Mouse (Mus musculus): ENCODE results near the gene Creg2. TPM values are rescaled to one million over a fixed set of nuclear protein-coding genes. Genes with fewer than 3 reads are reported as not detected.

Creg2 gene
- polyA plus RNA-seq, 2 experiments, result 0.14 to 0.15 TPM

GRCm38 (mm10) chr1:39636196-39636595 is 15.1 kb downstream of the Creg2 start:
- WGBS, result 43% methylated on average over 5 of the region's 5 CpGs
- H3K9ac ChIP-seq (ENCODE audit: low read depth, low read length, severe bottlenecking), result no peak overlapping the region
- DNase-seq (ENCODE audit: low spot score), result no peak

GRCm38 (mm10) chr1:39628606-39629005 is 22.7 kb downstream of the Creg2 start:
- TF ChIP-seq POLR2A (IDR thresholded peaks at IDR 0.05; ENCODE audit: borderline replicate concordance, extremely low read depth, insufficient read depth, insufficient read length), result no peak
- H3K4me2 ChIP-seq (replicated peaks; ENCODE audit: low read depth, low read length, severe bottlenecking), result no peak overlapping the region
- H3K9me3 ChIP-seq (ENCODE audit: control insufficient read depth, low read length), result no peaks in the 10 kb centered on the region
- no peak overlapping the region for H3K9ac ChIP-seq (ENCODE audit: low read depth, low read length, severe bottlenecking)
- WGBS, result 88% methylated on average over 9 of the region's 9 CpGs
- H3K27me3 ChIP-seq (ENCODE audit: control insufficient read depth, insufficient read depth, low read length), result no peaks in the 10 kb centered on the region
- DNase-seq (ENCODE audit: low spot score) (no peak), ATAC-seq (ENCODE audit: low FRiP score, low read depth) (no peak)
- 0 out of 2 replicates have a peak, but pooled peaks cover 3% of the 10 kb centered on the region for H3K4me1 ChIP-seq (ENCODE audit: control insufficient read depth, insufficient read depth, low read length)
- H3K4me3 ChIP-seq (replicated peaks; ENCODE audit: low read length), result no peak overlapping the region
- no peak overlapping the region for H3K27ac ChIP-seq (replicated peaks; ENCODE audit: low read depth, low read length)
- H3K36me3 ChIP-seq (ENCODE audit: control insufficient read depth, insufficient read depth, low read length), result no peaks in the 10 kb centered on the region

More at GRCm38 (mm10) chr1:39636196-39636595, 15.1 kb downstream of the Creg2 start:
- Histone ChIP-seq H3K9me3 (ENCODE audit: control insufficient read depth, low read length) (no peaks in the 10 kb centered on the region), H3K4me1 (ENCODE audit: control insufficient read depth, insufficient read depth, low read length) (no peaks in the 10 kb centered on the region), H3K4me3 (replicated peaks; ENCODE audit: low read length) (no peak overlapping the region), H3K4me2 (replicated peaks; ENCODE audit: low read depth, low read length, severe bottlenecking) (no peak overlapping the region), H3K27ac (replicated peaks; ENCODE audit: low read depth, low read length) (no peak overlapping the region), H3K27me3 (ENCODE audit: control insufficient read depth, insufficient read depth, low read length) (no peaks in the 10 kb centered on the region), H3K36me3 (ENCODE audit: control insufficient read depth, insufficient read depth, low read length) (no peaks in the 10 kb centered on the region)
- no peak for ATAC-seq (ENCODE audit: low FRiP score, low read depth)
- TF ChIP-seq POLR2A (IDR thresholded peaks at IDR 0.05; ENCODE audit: borderline replicate concordance, extremely low read depth, insufficient read depth, insufficient read length), result no peak

GRCm38 (mm10) chr1:39625491-39625890 is 25.8 kb downstream of the Creg2 start:
- H3K27ac ChIP-seq (replicated peaks; ENCODE audit: low read depth, low read length), result no peak overlapping the region
- no peaks in the 10 kb centered on the region for H3K27me3 ChIP-seq (ENCODE audit: control insufficient read depth, insufficient read depth, low read length)
- no peak for ATAC-seq (ENCODE audit: low FRiP score, low read depth)
- H3K36me3 ChIP-seq (ENCODE audit: control insufficient read depth, insufficient read depth, low read length), result no peaks in the 10 kb centered on the region
- H3K4me1 ChIP-seq (ENCODE audit: control insufficient read depth, insufficient read depth, low read length), result 0 out of 2 replicates have a peak, but pooled peaks cover 3% of the 10 kb centered on the region
- no peak overlapping the region for H3K4me2 ChIP-seq (replicated peaks; ENCODE audit: low read depth, low read length, severe bottlenecking)
- H3K9ac ChIP-seq (ENCODE audit: low read depth, low read length, severe bottlenecking), result no peak overlapping the region
- WGBS, result 42% methylated on average over 3 of the region's 3 CpGs
- 0 out of 2 replicates have a peak, but pooled peaks cover 6% of the 10 kb centered on the region for H3K9me3 ChIP-seq (ENCODE audit: control insufficient read depth, low read length)
- TF ChIP-seq POLR2A (IDR thresholded peaks at IDR 0.05; ENCODE audit: borderline replicate concordance, extremely low read depth, insufficient read depth, insufficient read length), result no peak
- H3K4me3 ChIP-seq (replicated peaks; ENCODE audit: low read length), result no peak overlapping the region
- DNase-seq (ENCODE audit: low spot score), result no peak

- no peak overlapping the region for H3K4me2 ChIP-seq (replicated peaks; ENCODE audit: low read depth, low read length, severe bottlenecking)
- ATAC-seq (ENCODE audit: low FRiP score, low read depth) (no peak), DNase-seq (ENCODE audit: low spot score) (no peak)
- 0 out of 2 replicates have a peak, but pooled peaks cover under 1% of the 10 kb centered on the region for H3K4me1 ChIP-seq (ENCODE audit: control insufficient read depth, insufficient read depth, low read length)
- no peaks in the 10 kb centered on the region for H3K36me3 ChIP-seq (ENCODE audit: control insufficient read depth, insufficient read depth, low read length)
- no peak overlapping the region for H3K4me3 ChIP-seq (replicated peaks; ENCODE audit: low read length)
- H3K27me3 ChIP-seq (ENCODE audit: control insufficient read depth, insufficient read depth, low read length), result no peaks in the 10 kb centered on the region
- 0 out of 2 replicates have a peak, but pooled peaks cover 8% of the 10 kb centered on the region for H3K9me3 ChIP-seq (ENCODE audit: control insufficient read depth, low read length)
- no peak overlapping the region for H3K9ac ChIP-seq (ENCODE audit: low read depth, low read length, severe bottlenecking)
- 57% methylated on average over 1 of the region's 1 CpGs for WGBS
- no peak for TF ChIP-seq POLR2A (IDR thresholded peaks at IDR 0.05; ENCODE audit: borderline replicate concordance, extremely low read depth, insufficient read depth, insufficient read length)
- H3K27ac ChIP-seq (replicated peaks; ENCODE audit: low read depth, low read length), result no peak overlapping the region
Observed at GRCm38 (mm10) chr1:39623729-39624128, 27.5 kb downstream of the Creg2 start.

GRCm38 (mm10) chr1:39623106-39623505 is 28.2 kb downstream of the Creg2 start:
- peaks cover 5% of the 10 kb centered on the region; the same call in 1 of the 2 replicates for H3K4me1 ChIP-seq (ENCODE audit: control insufficient read depth, insufficient read depth, low read length)
- H3K4me3 ChIP-seq (replicated peaks; ENCODE audit: low read length), result no peak overlapping the region
- H3K9ac ChIP-seq (ENCODE audit: low read depth, low read length, severe bottlenecking), result no peak overlapping the region
- H3K4me2 ChIP-seq (replicated peaks; ENCODE audit: low read depth, low read length, severe bottlenecking), result no peak overlapping the region
- H3K36me3 ChIP-seq (ENCODE audit: control insufficient read depth, insufficient read depth, low read length), result no peaks in the 10 kb centered on the region
- no peaks in the 10 kb centered on the region for H3K27me3 ChIP-seq (ENCODE audit: control insufficient read depth, insufficient read depth, low read length)
- no peak for TF ChIP-seq POLR2A (IDR thresholded peaks at IDR 0.05; ENCODE audit: borderline replicate concordance, extremely low read depth, insufficient read depth, insufficient read length)
- DNase-seq (ENCODE audit: low spot score) (no peak), ATAC-seq (ENCODE audit: low FRiP score, low read depth) (no peak)
- 0 out of 2 replicates have a peak, but pooled peaks cover 8% of the 10 kb centered on the region for H3K9me3 ChIP-seq (ENCODE audit: control insufficient read depth, low read length)
- H3K27ac ChIP-seq (replicated peaks; ENCODE audit: low read depth, low read length), result no peak overlapping the region
- WGBS, result 94% methylated on average over 5 of the region's 5 CpGs

Data from limb, embryonic 14.5 days (tissue).